Mouse (Mus musculus) adrenal gland (tissue): ENCODE data around the gene Tshz2.
"Not testable (repeated sequence)": the region's sequence is repeated elsewhere in the genome, so short reads cannot be mapped to it uniquely, and the experiment has no call there.

Source experiments
- intact Hi-C: fragments of 180-260 bp; cut with DNase I; formaldehyde crosslinking; loops from one replicate; pipeline ENCODE4 v1.15.1; 2025

The Tshz2 gene

DNA sequence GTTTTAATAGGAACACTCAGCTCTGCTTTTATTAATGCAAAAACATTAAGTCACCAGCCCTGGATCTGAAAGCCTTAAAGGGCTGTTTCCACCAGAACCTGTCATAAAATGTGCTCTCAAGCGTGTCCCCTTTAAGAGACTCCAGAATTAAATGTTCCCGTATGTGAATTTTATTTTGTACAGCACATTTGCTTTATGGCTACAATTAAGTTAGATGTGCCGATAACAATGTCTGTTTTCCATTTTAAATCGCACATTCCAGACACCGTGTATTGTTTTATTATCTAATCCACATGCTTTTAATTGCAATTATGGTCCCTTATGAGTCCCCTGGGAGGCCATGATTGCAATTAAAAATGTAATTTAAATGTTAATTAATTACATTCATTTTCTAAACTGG lies 178.8 kb downstream of the Tshz2 start:
- intact Hi-C loops, result loop anchor here (10.0 kb wide), 1 partner anchor 57 kb away; no protein-coding TSS in a partner anchor

DNA sequence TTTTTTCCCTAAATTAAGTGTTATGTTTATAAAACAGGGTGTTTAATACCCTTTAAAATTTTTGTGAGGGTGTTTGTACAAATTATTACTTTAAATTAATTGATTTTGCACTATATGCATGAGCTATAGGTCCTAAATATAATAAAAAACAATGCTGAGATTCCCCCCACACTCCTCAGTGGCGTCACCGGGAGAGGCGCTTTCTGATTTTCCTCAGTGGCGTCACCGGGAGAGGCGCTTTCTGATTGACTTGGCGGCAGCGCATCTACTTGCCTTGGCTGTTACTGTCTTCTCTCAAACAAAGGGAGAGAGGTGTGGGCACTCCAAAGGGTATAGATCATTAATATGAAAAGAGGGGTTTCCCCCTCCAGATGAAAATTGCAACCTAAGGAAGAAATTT lies 179.2 kb downstream of the Tshz2 start:
- intact Hi-C loops, result loop anchor here (10.0 kb wide), 1 partner anchor 57 kb away; no protein-coding TSS in a partner anchor

DNA sequence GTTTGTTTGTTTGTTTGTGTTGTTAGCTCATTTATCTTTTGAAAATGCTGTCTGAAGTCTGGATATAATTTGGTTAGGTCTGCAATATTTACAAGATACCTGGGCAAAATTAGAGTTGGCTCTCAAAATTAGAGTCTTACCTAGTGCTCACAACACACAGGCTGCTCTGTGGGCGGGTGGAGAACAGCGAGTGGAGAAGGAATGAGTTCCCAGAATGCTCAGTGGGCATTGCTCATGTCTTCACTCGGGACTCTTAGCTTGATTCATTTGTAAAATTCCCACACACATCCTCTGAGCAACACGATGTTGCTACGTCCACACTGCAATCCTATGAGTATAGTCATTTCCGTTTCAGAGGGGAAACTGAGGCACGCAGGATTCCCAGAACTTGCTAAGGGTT lies 180.1 kb downstream of the Tshz2 start:
- intact Hi-C loops, result loop anchor here (10.0 kb wide), 1 partner anchor 58 kb away; no protein-coding TSS in a partner anchor

GRCm38 (mm10) chr2:169814351-169814750 lies 181.5 kb downstream of the Tshz2 start:
- intact Hi-C loops, result loop anchor here (10.0 kb wide), 1 partner anchor 60 kb away; no protein-coding TSS in a partner anchor

- intact Hi-C loops, result loop anchor here (10.0 kb wide), 1 partner anchor 60 kb away; no protein-coding TSS in a partner anchor
These were observed 181.9 kb downstream of the Tshz2 start for GRCm38 (mm10) chr2:169814757-169815156.

DNA sequence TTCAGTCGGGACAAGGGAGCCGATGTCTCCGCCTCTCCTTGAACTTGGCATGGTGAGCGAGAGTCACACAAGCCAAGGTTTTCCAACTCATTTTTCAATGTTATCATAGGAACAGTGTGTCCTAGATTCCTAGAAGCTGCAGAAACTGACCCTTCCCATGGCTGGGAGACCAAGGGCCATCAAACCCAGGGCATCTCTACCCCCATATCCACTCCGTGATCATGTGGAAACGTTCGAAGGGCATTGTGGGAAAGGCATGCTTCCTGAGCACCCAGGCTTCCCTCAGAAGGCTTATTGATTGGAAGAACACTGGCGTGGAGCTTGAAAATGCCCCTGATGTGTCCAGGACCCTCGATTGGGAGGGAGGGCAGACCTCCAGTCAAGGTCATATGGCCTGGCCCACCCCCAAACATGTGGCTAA lies 188.2 kb downstream of the Tshz2 start:
- intact Hi-C loops, result no loop called here

GRCm38 (mm10) chr2:169825908-169826307 lies 193.1 kb downstream of the Tshz2 start:
- intact Hi-C loops, result no loop called here

- intact Hi-C loops, result no loop called here
These were observed 193.5 kb downstream of the Tshz2 start for GRCm38 (mm10) chr2:169826316-169826715.

DNA sequence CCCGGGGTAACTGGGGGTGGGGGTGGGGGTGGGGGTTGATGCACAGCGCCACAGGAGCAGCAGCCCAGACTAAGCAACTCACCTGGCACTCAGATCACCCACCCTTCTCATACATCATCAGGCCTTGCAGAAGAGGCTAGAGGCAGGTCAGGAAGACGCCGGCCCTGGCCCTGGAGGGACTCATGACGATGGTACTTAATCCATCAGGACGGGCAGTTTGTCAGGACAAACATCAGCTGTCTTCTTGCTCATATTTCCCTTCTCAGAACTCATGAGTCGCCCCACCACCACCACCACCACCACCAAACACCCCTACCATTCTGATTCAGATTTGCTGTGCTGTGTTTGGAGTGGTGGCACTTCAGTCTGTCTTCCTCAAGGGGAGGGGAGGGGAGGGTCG lies 194.0 kb downstream of the Tshz2 start:
- intact Hi-C loops, result no loop called here

GRCm38 (mm10) chr2:169832184-169832583 lies 199.4 kb downstream of the Tshz2 start:
- intact Hi-C loops, result no loop called here

DNA sequence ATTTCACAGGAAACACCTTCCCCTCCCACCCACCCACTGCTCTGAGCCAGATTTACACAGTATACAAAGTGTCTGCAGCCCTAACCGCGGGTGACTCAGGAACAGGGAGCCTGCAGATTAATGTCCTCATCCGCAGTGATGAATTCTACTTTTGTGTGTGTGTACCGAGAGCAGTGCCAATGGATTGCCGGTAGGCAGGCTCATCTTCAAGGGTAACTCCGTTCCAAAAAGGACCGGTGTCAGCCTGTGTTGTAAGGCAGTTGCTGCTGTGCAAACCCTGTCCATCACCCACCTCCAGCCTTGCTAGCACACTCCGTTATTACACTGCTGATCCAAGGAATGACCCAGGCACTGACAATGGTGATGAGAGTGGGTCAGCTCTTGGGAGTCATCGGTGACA lies 200.8 kb downstream of the Tshz2 start:
- intact Hi-C loops, result no loop called here

GRCm38 (mm10) chr2:169834602-169835001 lies 201.8 kb downstream of the Tshz2 start:
- intact Hi-C loops, result no loop called here

DNA sequence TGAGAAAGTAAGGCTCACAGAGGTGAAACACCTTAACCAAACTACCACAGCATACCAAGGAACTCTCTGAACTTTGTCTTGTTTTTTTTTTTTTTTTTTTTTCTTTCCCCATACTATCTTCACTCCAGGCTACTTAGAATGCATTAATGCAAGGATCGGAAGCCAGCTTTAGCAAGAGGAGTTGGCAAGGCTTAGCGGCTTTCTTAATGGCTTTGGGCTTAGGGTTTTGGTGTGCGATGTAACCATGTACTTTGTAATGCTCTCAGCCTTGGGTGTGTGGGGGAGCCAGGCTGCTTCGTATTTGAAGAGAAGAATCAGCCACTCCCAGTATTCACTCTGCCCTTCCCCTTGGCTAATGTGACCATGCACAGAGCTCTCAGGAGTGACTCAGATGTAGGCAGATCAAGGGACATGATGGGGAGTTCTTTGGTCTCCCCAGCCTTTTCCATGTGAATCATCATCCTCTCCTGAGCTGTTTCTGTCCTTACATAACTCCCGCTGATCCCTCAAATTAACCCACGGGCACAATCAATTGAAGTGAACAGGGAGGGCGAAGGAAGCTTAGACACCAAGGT lies 204.3 kb downstream of the Tshz2 start:
- intact Hi-C loops, result no loop called here

- intact Hi-C loops, result no loop called here
These were observed 205.7 kb downstream of the Tshz2 start for GRCm38 (mm10) chr2:169838521-169838920.

GRCm38 (mm10) chr2:169841442-169841841 lies 208.6 kb downstream of the Tshz2 start:
- intact Hi-C loops, result no loop called here

GRCm38 (mm10) chr2:169842494-169842893 lies 209.7 kb downstream of the Tshz2 start:
- intact Hi-C loops, result no loop called here

DNA sequence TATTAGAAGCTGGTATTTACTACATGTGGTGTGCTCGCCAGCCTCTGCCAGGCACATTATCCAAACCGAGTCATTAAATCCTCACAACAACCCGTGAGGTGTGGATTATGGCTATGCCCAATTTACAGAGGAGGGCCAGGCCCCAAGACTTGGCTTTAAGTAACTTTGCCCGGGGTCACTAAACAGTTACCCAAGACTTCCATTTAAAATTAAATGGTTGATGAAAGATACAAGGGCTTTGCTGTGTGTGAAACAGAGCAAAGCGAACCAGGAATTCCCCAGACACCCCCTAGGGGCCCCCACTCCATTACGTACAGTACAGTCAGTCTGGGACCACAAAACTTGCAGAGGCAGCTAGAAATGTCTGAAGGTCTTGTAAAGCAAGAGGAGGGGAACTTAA lies 210.7 kb downstream of the Tshz2 start:
- intact Hi-C loops, result no loop called here

GRCm38 (mm10) chr2:169849077-169849476 lies 216.3 kb downstream of the Tshz2 start:
- intact Hi-C loops, result no loop called here

GRCm38 (mm10) chr2:169849541-169849940 lies 216.7 kb downstream of the Tshz2 start:
- intact Hi-C loops, result no loop called here

DNA sequence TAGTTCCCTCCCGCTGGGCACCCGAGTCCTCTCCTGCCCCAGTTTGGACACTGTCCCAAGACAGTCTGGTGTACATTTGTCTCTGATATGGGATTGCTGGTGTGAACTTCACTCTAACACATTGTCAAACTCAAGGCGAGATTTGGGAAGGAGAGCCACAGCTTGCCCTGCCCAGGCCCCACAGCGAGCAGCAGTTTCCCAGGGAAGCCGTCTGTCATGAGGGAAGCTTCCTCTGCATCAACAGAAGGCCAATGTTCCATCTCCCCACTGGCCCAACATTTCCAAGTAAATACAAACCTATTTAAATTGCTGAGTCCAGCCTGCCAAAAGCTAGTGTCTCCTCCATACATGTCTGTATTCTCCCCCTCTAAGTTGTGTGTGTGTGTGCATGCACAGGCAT lies 218.8 kb downstream of the Tshz2 start:
- intact Hi-C loops, result no loop called here

- intact Hi-C loops, result no loop called here
These were observed 221.7 kb downstream of the Tshz2 start for GRCm38 (mm10) chr2:169854491-169854890.

GRCm38 (mm10) chr2:169857041-169857440 lies 224.2 kb downstream of the Tshz2 start:
- intact Hi-C loops, result not testable (repeated sequence)

- intact Hi-C loops, result no loop called here
These were observed 226.5 kb downstream of the Tshz2 start for GRCm38 (mm10) chr2:169859078-169859855.
